Mouse (Mus musculus) embryo, embryonic 10.5 days (tissue): Measurements from ENCODE around the gene Fryl.
"Not testable (repeated sequence)": the region's sequence is repeated elsewhere in the genome, so short reads cannot be mapped to it uniquely, and the experiment has no call there.

Experiments
- DNase-seq: peaks from one replicate; pipeline ENCODE4 v3.0.0-alpha.2; 2015; ENCODE audit warnings: low spot score

Gene Fryl

GRCm38 (mm10) chr5:73102342-73102989 is 154.0 kb downstream of the Fryl start:
- DNase-seq = no peak

DNA sequence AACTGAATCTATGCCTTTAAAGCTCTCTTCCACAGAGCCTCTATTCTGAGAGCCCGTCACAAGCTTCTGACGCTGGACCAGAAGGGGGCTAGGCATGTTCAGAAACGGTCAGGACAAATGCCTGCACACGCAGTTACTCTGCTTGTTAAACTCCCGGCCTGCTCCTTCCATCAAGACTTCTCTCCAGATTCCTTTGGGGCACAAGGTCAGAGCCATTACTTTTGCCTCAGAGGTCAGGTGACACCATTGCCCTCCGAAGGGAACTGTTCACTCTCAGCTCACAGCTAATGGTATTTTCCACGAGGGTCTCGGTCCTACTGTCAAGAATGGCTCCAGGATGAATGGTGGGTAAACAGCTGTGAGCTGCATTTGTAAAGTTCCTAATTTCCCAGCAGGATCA is 164.2 kb downstream of the Fryl start:
- peak; percentile 68 for DNase-seq

- no peak for DNase-seq
Observed at GRCm38 (mm10) chr5:73089158-73089557, 167.3 kb downstream of the Fryl start.

DNA sequence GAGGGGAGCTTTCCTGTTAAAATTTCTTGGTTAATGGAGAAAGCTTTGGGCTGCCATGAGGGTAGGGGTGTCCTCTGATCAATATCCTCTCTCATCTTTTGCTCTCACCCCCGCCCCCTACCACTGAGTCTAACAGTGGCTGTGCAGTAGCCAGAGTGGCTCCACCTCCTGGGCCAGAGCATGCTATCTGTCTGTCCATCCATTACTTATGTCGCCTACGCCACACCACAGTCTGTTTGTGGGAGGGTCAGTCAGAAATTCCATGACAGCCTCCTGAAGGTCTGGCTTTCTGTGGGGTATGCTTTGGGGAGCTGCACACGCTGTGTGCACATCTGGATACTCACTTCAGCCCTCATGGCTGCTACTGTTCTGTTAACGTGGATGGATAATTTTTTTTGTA is 174.9 kb downstream of the Fryl start:
- DNase-seq = no peak

GRCm38 (mm10) chr5:73079801-73080200 is 176.6 kb downstream of the Fryl start:
- no peak for DNase-seq

- DNase-seq = peak; percentile 85
Observed at GRCm38 (mm10) chr5:73071319-73071718, 185.1 kb downstream of the Fryl start.

DNA sequence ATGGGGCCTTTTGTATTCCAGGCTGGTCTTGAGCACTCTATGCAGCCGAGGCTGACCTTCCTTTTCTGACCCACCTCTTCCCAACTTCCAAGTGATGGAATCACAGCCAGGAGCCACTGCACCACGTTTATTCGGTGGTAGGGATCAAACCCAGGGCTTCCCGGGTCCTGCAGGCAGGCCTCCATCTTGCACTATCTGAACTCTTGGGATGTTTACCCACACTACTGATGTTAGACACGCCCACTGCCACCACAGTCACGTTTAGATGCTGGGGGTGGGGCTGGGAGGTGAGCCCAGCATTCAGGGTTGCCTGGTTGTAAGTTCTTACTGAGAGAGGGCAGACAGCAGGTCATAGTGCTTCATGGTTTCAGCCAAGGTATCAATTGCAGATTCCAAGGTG is 189.5 kb downstream of the Fryl start:
- no peak for DNase-seq

- DNase-seq = no peak
Observed at GRCm38 (mm10) chr5:73063768-73064669, 192.4 kb downstream of the Fryl start.

- DNase-seq = no peak
Observed at GRCm38 (mm10) chr5:73061506-73062155, 194.8 kb downstream of the Fryl start.

DNA sequence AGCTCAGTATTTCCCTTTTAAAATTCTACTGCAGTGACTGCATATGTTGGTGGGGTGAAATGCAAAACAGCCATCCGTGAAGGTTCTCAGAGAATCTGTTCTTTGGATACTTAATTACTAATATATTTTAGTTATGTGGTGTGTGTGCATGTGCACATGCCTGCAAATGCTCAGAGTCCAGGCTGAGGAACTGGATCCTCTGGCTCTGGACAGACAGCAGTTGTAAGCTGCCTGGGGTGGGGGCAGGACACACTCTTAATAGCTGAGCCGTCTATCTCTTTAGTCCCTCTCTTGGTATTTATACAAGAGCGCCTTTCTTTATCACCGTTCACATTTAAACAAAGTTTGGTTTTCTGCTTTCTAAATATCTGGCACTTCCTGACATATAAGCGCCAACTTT is 199.5 kb downstream of the Fryl start:
- no peak for DNase-seq

DNA sequence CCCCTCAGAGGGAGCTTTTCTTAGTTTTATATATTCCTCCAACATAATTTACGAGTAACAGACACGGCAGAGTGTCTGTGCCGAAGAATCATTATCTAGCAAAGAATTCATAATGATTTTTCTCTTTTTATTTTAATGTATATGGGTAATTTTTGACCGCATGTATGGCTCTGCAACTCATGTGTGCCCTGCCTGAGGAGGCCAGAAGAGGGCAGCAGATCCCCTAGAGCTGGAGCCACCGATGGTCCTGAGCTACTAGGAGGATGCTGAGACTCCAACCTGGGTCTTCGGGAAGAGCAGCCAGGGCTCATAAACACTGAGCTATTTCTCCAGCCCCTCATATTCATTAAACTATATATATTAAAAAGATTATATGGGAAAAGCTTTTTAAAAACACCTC is 200.0 kb downstream of the Fryl start:
- DNase-seq = peak; percentile 31

- no peak for DNase-seq
Observed at GRCm38 (mm10) chr5:73053933-73054332, 202.5 kb downstream of the Fryl start.

GRCm38 (mm10) chr5:73047651-73048245 is 208.7 kb downstream of the Fryl start:
- DNase-seq = no peak

GRCm38 (mm10) chr5:73044055-73044454 is 212.4 kb downstream of the Fryl start:
- DNase-seq = no peak

GRCm38 (mm10) chr5:73032481-73032880 is 223.9 kb downstream of the Fryl start:
- DNase-seq = no peak

DNA sequence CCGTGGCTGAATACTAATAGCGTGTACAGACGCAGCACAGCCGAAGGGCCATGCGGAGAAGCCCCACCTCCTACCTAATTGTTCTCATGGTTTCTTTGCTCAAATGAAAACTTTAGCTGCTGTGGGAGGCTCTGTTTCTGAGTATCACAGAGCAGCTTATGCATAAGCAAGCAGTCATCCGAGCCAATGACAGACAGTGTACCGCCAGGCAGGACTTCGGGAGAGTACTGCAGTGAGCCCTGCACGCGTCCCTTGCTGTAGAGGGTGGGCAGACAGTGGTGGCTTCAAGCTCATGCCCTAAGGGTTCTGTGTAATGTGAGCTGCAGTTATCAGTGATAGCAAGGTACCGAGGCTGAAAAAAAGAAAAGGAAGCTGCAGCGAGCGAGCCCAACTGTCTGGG is 227.8 kb downstream of the Fryl start:
- no peak for DNase-seq

- no peak for DNase-seq
Observed at GRCm38 (mm10) chr5:73023801-73024200, 232.6 kb downstream of the Fryl start.

DNA sequence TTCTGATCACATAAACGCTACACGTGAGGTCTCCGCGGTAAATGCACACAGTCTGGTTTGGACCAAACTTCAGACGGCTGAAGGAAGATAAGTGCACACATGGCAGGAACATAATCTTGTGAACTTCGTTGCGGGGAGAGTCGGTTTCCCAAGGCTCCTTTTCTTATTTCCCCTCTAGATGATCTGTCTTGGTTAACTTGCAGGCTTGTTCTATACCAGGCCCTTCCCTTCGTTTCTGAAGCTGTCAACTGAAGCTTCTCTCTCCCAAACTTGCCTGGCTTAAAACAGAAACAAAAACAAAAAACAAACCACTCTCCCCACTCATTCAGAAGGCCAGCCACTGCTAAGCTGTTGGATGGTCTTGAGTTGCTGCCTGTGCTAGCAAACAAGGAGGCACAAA is 241.7 kb downstream of the Fryl start:
- DNase-seq = no peak

DNA sequence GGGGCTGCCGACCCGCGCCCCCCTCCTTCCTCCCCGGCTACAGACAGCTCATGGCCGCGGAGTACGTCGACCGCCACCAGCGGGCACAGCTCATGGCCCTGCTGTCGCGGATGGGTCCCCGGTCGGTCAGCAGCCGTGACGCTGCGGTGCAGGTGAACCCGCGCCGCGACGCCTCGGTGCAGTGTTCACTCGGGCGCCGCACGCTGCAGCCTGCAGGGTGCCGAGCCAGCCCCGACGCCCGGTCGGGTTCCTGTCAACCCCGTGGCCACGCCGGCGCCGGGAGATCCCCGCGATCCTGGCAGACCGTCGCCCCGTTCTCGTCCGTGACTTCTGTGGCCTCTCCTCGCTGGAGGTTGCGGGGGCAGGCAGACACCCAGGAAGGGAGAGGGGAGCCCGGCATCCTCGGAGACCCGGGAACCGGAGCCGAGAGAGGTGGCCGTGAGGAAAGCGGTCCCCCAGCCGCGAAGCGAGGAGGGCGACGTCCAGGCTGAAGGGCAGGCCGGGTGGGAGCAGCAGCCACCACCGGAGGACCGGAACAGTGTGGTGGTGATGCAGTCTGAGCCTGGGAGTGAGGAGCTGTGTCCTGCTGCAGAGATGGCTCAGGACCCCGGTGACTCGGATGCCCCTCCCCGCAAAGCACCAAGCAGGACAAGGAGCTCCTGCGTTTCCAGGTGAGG is 242.7 kb downstream of the Fryl start:
- not testable (repeated sequence) for DNase-seq

DNA sequence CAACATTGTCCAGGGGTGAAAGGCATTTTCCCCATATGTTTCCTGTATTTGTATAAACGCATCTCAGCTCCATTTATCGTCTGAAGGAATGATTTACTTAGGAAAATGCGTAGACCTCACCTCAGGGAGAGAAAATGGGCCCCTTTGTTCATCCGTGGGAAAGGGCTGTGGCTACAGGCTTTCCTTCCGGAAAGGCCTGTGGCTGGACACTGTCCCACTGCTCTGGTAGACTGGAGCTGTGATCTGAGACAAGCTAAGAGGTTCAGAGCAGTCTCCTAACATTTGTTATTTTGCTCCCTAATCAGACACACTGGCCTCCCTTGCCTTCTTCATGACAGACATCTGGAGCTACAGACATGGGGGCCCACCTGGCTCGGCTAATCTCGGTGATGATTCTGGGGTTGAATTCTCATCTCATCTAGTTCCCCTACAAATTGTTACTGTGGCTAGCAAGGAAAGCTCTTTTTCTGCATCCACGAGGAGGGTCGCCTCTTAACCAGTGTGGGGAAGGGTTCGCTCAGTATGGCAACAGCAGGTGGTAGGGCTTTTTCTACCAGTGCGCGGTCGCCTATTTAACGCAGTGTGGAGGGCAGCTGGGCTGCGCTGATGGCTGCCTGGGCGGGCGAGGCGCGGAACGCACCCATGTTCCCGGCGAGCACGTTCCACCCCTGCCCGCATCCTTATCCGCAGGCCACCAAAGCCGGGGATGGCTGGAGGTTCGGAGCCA is 243.4 kb downstream of the Fryl start:
- not testable (repeated sequence) for DNase-seq

DNA sequence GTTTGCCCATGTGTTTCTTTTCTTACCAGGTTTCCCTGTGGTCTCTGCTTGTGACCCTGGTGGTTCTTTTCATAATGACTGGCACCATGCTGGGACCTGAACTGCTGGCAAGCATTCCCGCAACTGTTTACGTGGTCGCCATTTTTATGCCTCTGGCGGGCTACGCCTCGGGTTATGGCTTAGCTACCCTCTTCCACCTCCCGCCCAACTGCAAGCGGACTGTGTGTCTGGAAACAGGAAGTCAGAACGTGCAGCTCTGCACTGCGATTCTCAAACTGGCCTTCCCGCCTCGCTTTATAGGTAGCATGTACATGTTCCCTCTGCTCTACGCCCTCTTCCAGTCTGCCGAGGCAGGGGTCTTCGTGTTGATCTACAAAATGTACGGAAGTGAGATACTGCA is 244.6 kb downstream of the Fryl start:
- not testable (repeated sequence) for DNase-seq
